8 mouse cellular contexts compared by ENCODE assay signal in genomic region chr13:101767013-101767808, GRCm38 (mm10). TPM values are rescaled to one million over a fixed set of nuclear protein-coding genes. Genes with fewer than 3 reads are reported as not detected.
DNase-seq lines count a peak whose midpoint lies in the region; ATAC-seq lines count a peak whose summit lies in the region.

No protein-coding gene starts in this region.

- H3K27ac ChIP-seq in forebrain, embryonic 13.5 days, result peak overlapping the region; percentile 96
- peak overlapping the region; percentile 94 for H3K27ac ChIP-seq in hindbrain, embryonic 11.5 days (ENCODE audit: low read depth, low read length)
- H3K27ac ChIP-seq in limb, embryonic 11.5 days (replicated peaks; ENCODE audit: low read depth, low read length), result peak overlapping the region; percentile 60
- H3K27ac ChIP-seq in midbrain, embryonic 11.5 days (ENCODE audit: low read depth, low read length), result peak overlapping the region; percentile 89

- no peaks in the 10 kb centered on the region for H3K36me3 ChIP-seq in forebrain, embryonic 13.5 days (ENCODE audit: poor library complexity, severe bottlenecking)
- H3K36me3 ChIP-seq in hindbrain, embryonic 11.5 days (ENCODE audit: control insufficient read depth, insufficient read depth, low read length), result no peaks in the 10 kb centered on the region
- H3K36me3 ChIP-seq in limb, embryonic 11.5 days (ENCODE audit: control insufficient read depth, insufficient read depth, low read length), result no peaks in the 10 kb centered on the region; the same call in 1 of the 2 replicates
- no peaks in the 10 kb centered on the region for H3K36me3 ChIP-seq in midbrain, embryonic 11.5 days (ENCODE audit: control insufficient read depth, insufficient read depth, low read length)

- DNase-seq in cerebellum, adult 18-20 months, result peak; percentile 53 to 56
- no peak for DNase-seq in cerebellum, adult 11 months
- peak; percentile 34 for DNase-seq in brain, embryonic 18.5 days (ENCODE audit: low read depth, low spot score)
- DNase-seq in hindbrain, embryonic 11.5 days (ENCODE audit: low spot score), result peak; percentile 79
- peak; percentile 75 for DNase-seq in limb, embryonic 11.5 days (ENCODE audit: low spot score)
- peak; percentile 97 for DNase-seq in midbrain, embryonic 11.5 days (ENCODE audit: low spot score, missing footprints)
- DNase-seq in spleen, postnatal 14 days (ENCODE audit: low spot score in 2 of 2), result peak; percentile 35 to 51

- under 1% methylated on average over 60 of the region's 60 CpGs for WGBS in forebrain, embryonic 13.5 days
- whole genome bisulfite sequencing in hindbrain, embryonic 11.5 days, result under 1% methylated on average over 59 of the region's 60 CpGs
- WGBS in limb, embryonic 11.5 days, result under 1% methylated on average over 60 of the region's 60 CpGs
- WGBS in midbrain, embryonic 11.5 days, result under 1% methylated on average over 60 of the region's 60 CpGs

- peaks cover 11% of the 10 kb centered on the region; the same call in 1 of the 2 replicates for H3K27me3 ChIP-seq in forebrain, embryonic 13.5 days
- no peaks in the 10 kb centered on the region for H3K27me3 ChIP-seq in hindbrain, embryonic 11.5 days (ENCODE audit: control insufficient read depth, insufficient read depth, low read length)
- H3K27me3 ChIP-seq in limb, embryonic 11.5 days (ENCODE audit: control insufficient read depth, insufficient read depth, low read length), result no peaks in the 10 kb centered on the region
- H3K27me3 ChIP-seq in midbrain, embryonic 11.5 days (ENCODE audit: control insufficient read depth, insufficient read depth, low read length), result no peaks in the 10 kb centered on the region

- H3K4me3 ChIP-seq in forebrain, embryonic 13.5 days, result peak overlapping the region; percentile 89
- peak overlapping the region; percentile 87 for H3K4me3 ChIP-seq in hindbrain, embryonic 11.5 days (ENCODE audit: low read depth, low read length)
- peak overlapping the region; percentile 56 for H3K4me3 ChIP-seq in limb, embryonic 11.5 days (ENCODE audit: low read depth, low read length)
- H3K4me3 ChIP-seq in midbrain, embryonic 11.5 days (ENCODE audit: low read depth, low read length), result peak overlapping the region; percentile 83

- H3K9me3 ChIP-seq in forebrain, embryonic 13.5 days (replicated peaks), result no peaks in the 10 kb centered on the region
- H3K9me3 ChIP-seq in hindbrain, embryonic 11.5 days (ENCODE audit: control insufficient read depth, low read length), result no peaks in the 10 kb centered on the region
- no peaks in the 10 kb centered on the region for H3K9me3 ChIP-seq in limb, embryonic 11.5 days (ENCODE audit: control insufficient read depth, low read length)
- no peaks in the 10 kb centered on the region for H3K9me3 ChIP-seq in midbrain, embryonic 11.5 days (ENCODE audit: control insufficient read depth, low read length)

- H3K4me1 ChIP-seq in forebrain, embryonic 13.5 days, result peaks cover 28% of the 10 kb centered on the region
- H3K4me1 ChIP-seq in hindbrain, embryonic 11.5 days (replicated peaks; ENCODE audit: control insufficient read depth, insufficient read depth, low read length), result peaks cover 5% of the 10 kb centered on the region
- H3K4me1 ChIP-seq in limb, embryonic 11.5 days (ENCODE audit: control insufficient read depth, insufficient read depth, low read length), result peaks cover 8% of the 10 kb centered on the region
- H3K4me1 ChIP-seq in midbrain, embryonic 11.5 days (ENCODE audit: control insufficient read depth, insufficient read depth, low read length), result peaks cover 15% of the 10 kb centered on the region

- peak; percentile 50 for ATAC-seq in forebrain, embryonic 13.5 days
- peak; percentile 67 for ATAC-seq in hindbrain, embryonic 11.5 days (ENCODE audit: low FRiP score)
- ATAC-seq in limb, embryonic 11.5 days (ENCODE audit: insufficient number of reproducible peaks, low FRiP score, low TSS enrichment, low read depth), result peak; percentile 18
- ATAC-seq in midbrain, embryonic 11.5 days (ENCODE audit: low FRiP score), result peak; percentile 49

- H3K9ac ChIP-seq in forebrain, embryonic 13.5 days, result peak overlapping the region; percentile 93
- H3K9ac ChIP-seq in hindbrain, embryonic 11.5 days (ENCODE audit: low read depth, low read length), result peak overlapping the region; percentile 71
- H3K9ac ChIP-seq in limb, embryonic 11.5 days (ENCODE audit: low read length), result peak overlapping the region; percentile 52
- peak overlapping the region; percentile 84 for H3K9ac ChIP-seq in midbrain, embryonic 11.5 days (ENCODE audit: low read length)

- peak overlapping the region; percentile 89 for H3K4me2 ChIP-seq in forebrain, embryonic 13.5 days
- H3K4me2 ChIP-seq in hindbrain, embryonic 11.5 days (replicated peaks; ENCODE audit: low read depth, low read length), result peak overlapping the region; percentile 66
- H3K4me2 ChIP-seq in limb, embryonic 11.5 days (ENCODE audit: low read depth, severe bottlenecking), result peak overlapping the region; percentile 76
- peak overlapping the region; percentile 83 for H3K4me2 ChIP-seq in midbrain, embryonic 11.5 days

RNA-seq across cellular contexts. Expression of gene Pik3r1, which starts 0.8 kb away (rescaled TPM):
- polyA plus RNA-seq in forebrain, embryonic 13.5 days (2015; fragmentation: Nextera tagmentation; extraction: Ambion mirVana), result 20.9 and 23.9 TPM in 2 replicates
- 19.0 and 29.8 TPM in 2 replicates for polyA plus RNA-seq in hindbrain, embryonic 11.5 days (2014; fragmentation: Nextera tagmentation; extraction: Ambion mirVana)
- 12.7 and 14.6 TPM in 2 replicates for polyA plus RNA-seq in limb, embryonic 11.5 days (2014; fragmentation: Nextera tagmentation; extraction: Ambion mirVana)
- polyA plus RNA-seq in midbrain, embryonic 11.5 days (2014; fragmentation: Nextera tagmentation; extraction: Ambion mirVana), result 13.6 and 13.9 TPM in 2 replicates
